8 mouse cellular contexts compared by ENCODE assay signal in genomic region chr16:43503636-43504010, GRCm38 (mm10).
A peak's percentile ranks its signal among the peaks of the same experiment; 100 is the strongest.
DNase-seq lines count a peak whose midpoint lies in the region; TF ChIP-seq lines count a peak whose summit lies in the region.

No protein-coding gene starts in this region.

- peak overlapping the region; percentile 36 for H3K27ac ChIP-seq in testis, adult 2 months (ENCODE audit: control insufficient read depth, insufficient read depth, low read depth, low read length)
- no peak overlapping the region for H3K27ac ChIP-seq in limb, embryonic 10.5 days
- H3K27ac ChIP-seq in olfactory bulb, adult 2 months (ENCODE audit: insufficient read depth, low read depth, low read length) = peak overlapping the region; percentile 99

- TF ChIP-seq POLR2A in testis, adult 2 months (IDR thresholded peaks at IDR 0.05; ENCODE audit: control insufficient read depth, low read depth, low read length) = no peak
- TF ChIP-seq POLR2A in olfactory bulb, adult 2 months (IDR thresholded peaks at IDR 0.05; ENCODE audit: insufficient read depth, low read depth, low read length) = no peak

- WGBS in limb, embryonic 10.5 days = 5% methylated on average over 5 of the region's 5 CpGs
- under 1% methylated on average over 5 of the region's 5 CpGs for WGBS in olfactory bulb, adult 2 months

- H3K4me1 ChIP-seq in testis, adult 2 months (ENCODE audit: control insufficient read depth, insufficient read depth, low read length) = no peaks in the 10 kb centered on the region; the same call in 1 of the 2 replicates
- H3K4me1 ChIP-seq in limb, embryonic 10.5 days = peaks cover 27% of the 10 kb centered on the region
- H3K4me1 ChIP-seq in olfactory bulb, adult 2 months (ENCODE audit: control insufficient read depth, insufficient read depth, low read length) = peaks cover 4% of the 10 kb centered on the region

- no peaks in the 10 kb centered on the region for H3K36me3 ChIP-seq in testis, adult 2 months (ENCODE audit: control insufficient read depth, insufficient read depth, low read length)
- no peaks in the 10 kb centered on the region for H3K36me3 ChIP-seq in limb, embryonic 10.5 days

- no peaks in the 10 kb centered on the region for H3K9me3 ChIP-seq in limb, embryonic 10.5 days (replicated peaks)

- TF ChIP-seq CTCF in testis, adult 2 months (IDR thresholded peaks at IDR 0.05; ENCODE audit: control insufficient read depth, insufficient read depth, insufficient replicate concordance, low read depth, low read length) = no peak
- TF ChIP-seq CTCF in olfactory bulb, adult 2 months (IDR thresholded peaks at IDR 0.05; ENCODE audit: insufficient read depth, low read depth, low read length) = no peak

- no peaks in the 10 kb centered on the region for H3K27me3 ChIP-seq in testis, adult 2 months (ENCODE audit: control insufficient read depth, insufficient read depth, low read length)
- peaks cover 39% of the 10 kb centered on the region for H3K27me3 ChIP-seq in limb, embryonic 10.5 days (ENCODE audit: low read depth, poor library complexity, severe bottlenecking)

- no peak overlapping the region; the same call in 1 of the 2 replicates for H3K4me3 ChIP-seq in testis, adult 2 months (ENCODE audit: control insufficient read depth, low read depth, low read length)
- H3K4me3 ChIP-seq in limb, embryonic 10.5 days = peak overlapping the region; percentile 43
- peak overlapping the region; percentile 58 for H3K4me3 ChIP-seq in olfactory bulb, adult 2 months (ENCODE audit: insufficient read depth, low read depth, low read length)

- DNase-seq in adrenal gland, adult 2 months = peak; percentile 42
- DNase-seq in adrenal gland, adult 8-10 months = no peak
- no peak for DNase-seq in testis, postnatal 14 days (ENCODE audit: low spot score)
- peak; percentile 36 for DNase-seq in limb, embryonic 10.5 days (ENCODE audit: low spot score)
- DNase-seq in testis, postnatal 10 days (ENCODE audit: low spot score) = no peak
- DNase-seq in B cell, adult 2 months = no peak

Comparison
In these comparisons a context has a peak if more than half of its experiments do, and no peak if none do; other contexts are left out.
1. DNase-seq: peak in adrenal gland, adult 2 months (single experiment) and limb, embryonic 10.5 days (single experiment); none in adrenal gland, adult 8-10 months (single experiment), testis, postnatal 14 days (single experiment), testis, postnatal 10 days (single experiment) and B cell, adult 2 months (0 of 2).